Mouse (Mus musculus): ENCODE data around the gene Anxa7.

DNA sequence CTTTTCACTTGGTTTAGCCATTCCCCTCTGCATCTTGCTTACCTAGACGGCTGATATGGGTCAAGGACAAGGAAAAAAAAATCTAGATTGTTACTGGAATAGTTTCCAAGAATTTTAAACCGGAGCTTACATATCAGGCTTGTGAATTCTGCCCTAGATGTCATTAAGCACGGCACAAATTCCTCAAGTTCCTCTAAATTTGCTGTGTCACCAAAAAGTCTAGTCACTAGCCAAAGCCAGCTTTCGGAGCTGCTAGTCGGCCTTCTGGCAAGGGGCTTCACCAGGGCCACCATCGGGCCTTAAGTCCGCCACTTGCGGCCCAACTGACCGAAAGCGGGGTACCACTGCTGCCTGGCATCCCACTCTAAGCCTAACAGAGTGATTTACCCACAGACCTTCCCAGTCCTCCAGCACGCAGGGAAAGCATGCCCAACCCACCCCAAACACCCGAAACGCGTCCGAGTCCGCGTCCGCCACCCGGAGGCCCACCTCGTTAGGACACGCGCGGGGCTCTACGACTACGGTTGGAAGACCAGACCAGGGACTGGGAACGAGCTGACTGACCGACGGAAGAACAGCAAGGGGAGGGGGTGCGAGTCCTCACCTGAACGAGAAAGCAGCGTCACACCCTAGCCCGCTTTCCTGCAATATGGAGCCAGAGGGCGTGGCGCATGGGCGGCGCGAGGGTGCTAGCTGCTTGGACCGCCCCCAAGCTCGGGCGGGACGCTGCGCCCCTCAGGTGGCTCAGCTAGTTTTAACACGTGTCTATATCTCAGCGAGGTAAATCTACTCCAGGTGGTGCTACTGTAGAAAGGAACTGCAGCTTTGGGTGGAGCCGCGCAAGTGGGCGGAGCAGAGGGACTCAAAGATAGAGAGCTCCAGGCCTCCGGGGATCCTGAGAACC is at the start of gene Anxa7:
- TF ChIP-seq CTCF (IDR thresholded peaks at IDR 0.05) (peak; percentile 50), EP300 (IDR thresholded peaks at IDR 0.05) (no peak)

Data from lung, postnatal 0 days (tissue).